Mouse (Mus musculus) granulocyte monocyte progenitor cell, adult 5-6 weeks (primary cell): ENCODE measurements around the gene Gm20503. TPM values are rescaled to one million over a fixed set of nuclear protein-coding genes. Genes with fewer than 3 reads are reported as not detected.

Experiments
- ATAC-seq: replicated peaks from 2 replicates; pipeline ENCODE4 v1.8.0; 2016; ENCODE audit warnings: mild to moderate bottlenecking, moderate TSS enrichment, inconsistent platforms; ENCODE audit not compliant: poor library complexity, severe bottlenecking
- total RNA-seq, 2 experiments: library from RNA; stranded (forward) in 1 of 2; stranded (reverse) in 1 of 2; fragments of 200-712, 200-1000 nt in 1 of 2; fragments of >200 nt in 1 of 2; fragmentation: Nextera tagmentation in 1 of 2; gene quantifications; 2 replicates each; pipeline ENCODE4 v1.2.3; 2014 to 2017

Gene Gm20503
- total RNA-seq, 2 experiments from 2014 or later, result not detected

DNA sequence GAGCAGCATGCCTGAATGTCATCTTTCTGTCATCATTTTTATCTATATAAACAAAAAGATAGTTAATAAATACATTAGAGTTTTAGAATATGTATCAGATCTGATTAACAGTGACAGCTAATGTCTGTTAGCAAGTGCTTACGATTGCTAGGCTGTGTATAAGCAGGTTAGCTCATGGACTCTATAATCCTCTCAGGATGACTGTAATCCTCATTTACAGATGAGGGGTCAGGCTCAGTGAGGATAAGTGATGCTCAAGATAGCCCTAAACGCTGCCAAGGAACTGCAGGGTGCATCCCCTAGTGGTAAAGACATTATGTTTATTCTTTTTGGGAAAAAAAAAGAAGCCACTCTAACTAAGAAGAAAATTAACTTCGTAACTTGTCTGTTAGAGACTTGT, 66.3 kb downstream of the Gm20503 start:
- no peak for ATAC-seq

DNA sequence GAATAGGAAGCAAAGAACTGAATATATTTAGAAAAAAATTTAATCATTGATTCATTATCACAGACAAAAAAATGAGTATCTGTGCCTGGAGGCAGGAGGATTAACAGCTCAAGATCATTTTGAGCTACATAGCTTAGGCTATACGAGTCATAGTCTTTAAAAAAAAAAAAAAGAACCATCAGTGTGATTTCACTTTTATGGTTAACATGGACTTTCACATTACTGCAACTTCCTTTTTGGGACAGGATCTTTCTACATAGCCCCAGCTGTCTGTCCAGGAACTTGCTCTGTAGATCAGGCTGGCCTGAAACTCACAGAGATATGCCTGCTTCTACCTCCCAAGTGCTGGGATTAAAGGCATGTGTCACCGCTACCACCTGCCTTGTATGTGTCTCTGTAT, 80.4 kb downstream of the Gm20503 start:
- peak; percentile 97 for ATAC-seq

DNA sequence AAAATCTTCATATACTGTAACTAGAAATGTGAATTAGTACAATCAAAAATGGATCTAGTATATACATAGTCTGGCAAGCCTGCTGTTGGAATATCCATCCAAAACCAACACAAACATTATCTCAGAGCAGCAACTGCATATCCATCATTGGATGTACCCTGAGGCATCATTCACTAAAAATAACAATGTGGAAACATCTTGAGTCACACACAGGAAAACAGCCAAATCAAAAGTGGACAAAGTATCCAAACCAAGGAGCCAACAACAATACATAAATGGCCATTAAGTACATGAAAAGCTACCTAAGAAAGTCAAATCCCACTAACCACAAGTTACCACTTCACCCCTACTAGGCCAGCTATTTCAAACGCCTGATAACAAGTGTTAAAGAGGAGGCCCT, 86.4 kb downstream of the Gm20503 start:
- ATAC-seq, result no peak

Other genes starting within 250 kb of the Gm20503 start
- gene Olfr267, start 215.5 kb upstream of the Gm20503 start, total RNA-seq (2014; fragmentation: Nextera tagmentation), result 5.2 TPM in 1 of 2 replicates, not detected in the other
- gene Olfr267, start 215.5 kb upstream of the Gm20503 start, total RNA-seq (2017), result 0.17 and 0.26 TPM in 2 replicates
- 133 and 142 TPM in 2 replicates for gene Ecpas, start 90.5 kb upstream of the Gm20503 start, total RNA-seq (2014; fragmentation: Nextera tagmentation)
- 88.5 and 92.9 TPM in 2 replicates for gene Ecpas, start 90.5 kb upstream of the Gm20503 start, total RNA-seq (2017)
- gene Zkscan16, start 59.6 kb upstream of the Gm20503 start, total RNA-seq (2014; fragmentation: Nextera tagmentation), result not detected in 2 replicates
- gene Zkscan16, start 59.6 kb upstream of the Gm20503 start, total RNA-seq (2017), result not detected in 2 replicates
- gene Ptgr1, start 16.1 kb upstream of the Gm20503 start, total RNA-seq (2014; fragmentation: Nextera tagmentation), result 56.5 and 58.2 TPM in 2 replicates
- 67.6 and 68.5 TPM in 2 replicates for gene Ptgr1, start 16.1 kb upstream of the Gm20503 start, total RNA-seq (2017)
- 12.9 and 13.8 TPM in 2 replicates for gene Dnajc25, start 8.1 kb upstream of the Gm20503 start, total RNA-seq (2014; fragmentation: Nextera tagmentation)
- 32.7 and 42.5 TPM in 2 replicates for gene Dnajc25, start 8.1 kb upstream of the Gm20503 start, total RNA-seq (2017)
- gene Gng10, start 31.9 kb downstream of the Gm20503 start, total RNA-seq (2014; fragmentation: Nextera tagmentation), result 184 and 195 TPM in 2 replicates
- gene Gng10, start 31.9 kb downstream of the Gm20503 start, total RNA-seq (2017), result 90.0 and 112 TPM in 2 replicates
- not detected in 2 replicates for gene AI481877, start 135.8 kb downstream of the Gm20503 start, total RNA-seq (2014; fragmentation: Nextera tagmentation)
- gene AI481877, start 135.8 kb downstream of the Gm20503 start, total RNA-seq (2017), result not detected in 2 replicates
- gene Ugcg, start 186.0 kb downstream of the Gm20503 start, total RNA-seq (2014; fragmentation: Nextera tagmentation), result 34.4 and 35.8 TPM in 2 replicates
- 24.6 and 38.7 TPM in 2 replicates for gene Ugcg, start 186.0 kb downstream of the Gm20503 start, total RNA-seq (2017)